Mouse (Mus musculus): ENCODE data around the gene Csf2.

Csf2 gene

DNA sequence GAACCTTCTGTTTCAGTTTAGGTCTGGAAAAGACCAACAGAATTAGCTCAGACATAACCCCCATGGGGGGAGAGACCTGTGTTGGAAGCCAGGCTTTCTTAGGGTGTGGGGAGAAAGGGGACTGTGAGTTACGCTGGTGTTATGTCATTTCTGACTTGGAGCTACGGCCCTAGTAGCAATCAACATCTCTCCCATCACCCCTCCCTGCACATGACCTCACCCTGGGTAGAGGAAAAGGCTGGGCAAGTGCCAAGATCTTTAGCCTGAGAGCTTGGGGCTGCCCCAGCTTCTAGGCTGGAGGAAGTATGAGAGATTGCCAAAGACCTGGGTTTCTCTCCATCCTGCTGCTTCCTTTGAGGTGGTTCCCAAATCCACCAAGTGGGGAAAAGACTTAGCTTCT is 12.5 kb downstream of the Csf2 start:
- DNase-seq (ENCODE audit: low read depth, low spot score): no peak

DNA sequence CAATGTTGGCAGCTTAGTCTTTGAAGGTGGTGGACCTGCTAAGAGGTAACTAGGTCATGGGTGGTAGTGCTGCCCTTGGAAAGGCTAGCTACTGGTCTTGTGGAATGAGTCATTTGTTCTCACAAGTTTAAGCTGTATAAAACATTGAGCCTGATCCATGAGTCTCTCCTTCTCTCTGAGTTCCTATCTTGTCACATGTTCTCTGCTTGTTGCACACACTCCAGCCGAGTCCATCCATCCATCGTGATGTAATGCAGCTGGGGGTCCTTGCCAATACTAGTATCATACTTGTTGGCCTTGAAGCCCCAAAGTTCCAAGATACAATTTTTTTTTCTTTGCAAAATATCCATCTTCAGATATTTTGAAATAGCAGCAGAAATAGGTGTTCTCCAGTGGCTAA is 22.0 kb downstream of the Csf2 start:
- no peak for DNase-seq (ENCODE audit: low read depth, low spot score)

DNA sequence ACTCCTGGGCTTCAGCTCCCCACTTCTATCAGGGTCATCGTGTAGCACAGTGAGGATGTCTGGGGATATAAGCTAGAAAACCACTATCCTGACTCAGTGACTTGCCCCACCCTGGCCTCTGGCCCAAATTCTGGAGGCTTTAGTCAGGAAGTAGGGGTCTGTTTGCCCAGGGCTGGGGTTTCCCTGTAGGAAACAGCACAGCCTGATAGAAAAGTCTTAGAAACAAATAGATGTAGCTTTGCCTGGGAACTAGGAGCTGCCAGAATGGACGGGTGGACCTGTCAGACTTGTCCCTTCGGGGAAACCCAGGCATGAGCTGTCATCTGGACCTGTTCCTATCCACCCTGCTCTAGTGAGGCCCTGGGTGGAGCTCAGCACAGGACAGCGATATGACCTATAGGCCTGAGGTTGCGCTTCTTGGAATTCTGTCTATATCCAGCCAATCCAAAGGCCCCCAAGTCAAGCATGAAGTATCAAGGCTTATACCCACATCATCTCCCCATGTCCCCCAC is 24.9 kb downstream of the Csf2 start:
- no peak for DNase-seq (ENCODE audit: low read depth, low spot score)

DNA sequence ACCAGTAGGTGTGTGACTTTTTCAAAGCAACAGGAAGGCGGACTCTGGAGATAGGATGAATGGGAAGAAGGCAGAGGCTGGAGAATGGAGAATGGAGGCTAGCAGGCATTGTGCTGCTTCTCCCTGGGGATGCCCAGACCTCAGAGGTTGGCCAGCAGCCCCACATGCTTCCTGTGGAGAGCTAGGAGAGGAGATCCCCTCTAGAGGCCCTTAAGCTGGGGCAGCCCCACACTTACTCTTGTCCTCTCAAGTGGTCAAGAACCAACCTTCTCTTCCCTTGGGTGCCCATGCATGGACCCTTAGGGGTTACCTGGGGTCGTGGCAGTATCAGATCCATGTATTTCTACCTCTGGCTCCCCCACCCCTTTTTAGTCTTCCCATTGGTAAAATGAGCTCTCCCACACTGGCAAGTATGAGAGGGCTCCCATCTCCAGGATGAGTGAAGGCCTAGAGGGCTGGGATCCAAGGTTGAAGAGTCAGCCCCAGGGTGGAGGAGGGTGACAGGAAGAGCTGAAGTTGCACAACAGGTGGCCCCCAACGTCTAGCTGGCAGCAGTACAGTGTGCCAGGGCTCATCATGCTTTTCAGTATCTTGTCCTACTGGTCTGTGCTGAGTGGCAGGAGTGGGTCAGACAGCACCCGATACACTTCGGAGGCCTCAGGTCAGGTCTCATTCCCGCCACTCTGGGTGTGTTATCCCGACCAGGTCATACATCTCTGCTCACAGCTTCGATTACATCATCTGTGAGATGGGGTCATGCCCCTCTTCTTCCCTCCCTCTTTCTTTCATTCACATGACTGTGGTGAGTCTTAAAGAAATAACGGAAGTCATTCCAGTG is 25.6 kb downstream of the Csf2 start:
- no peak for DNase-seq (ENCODE audit: low read depth, low spot score)

DNA sequence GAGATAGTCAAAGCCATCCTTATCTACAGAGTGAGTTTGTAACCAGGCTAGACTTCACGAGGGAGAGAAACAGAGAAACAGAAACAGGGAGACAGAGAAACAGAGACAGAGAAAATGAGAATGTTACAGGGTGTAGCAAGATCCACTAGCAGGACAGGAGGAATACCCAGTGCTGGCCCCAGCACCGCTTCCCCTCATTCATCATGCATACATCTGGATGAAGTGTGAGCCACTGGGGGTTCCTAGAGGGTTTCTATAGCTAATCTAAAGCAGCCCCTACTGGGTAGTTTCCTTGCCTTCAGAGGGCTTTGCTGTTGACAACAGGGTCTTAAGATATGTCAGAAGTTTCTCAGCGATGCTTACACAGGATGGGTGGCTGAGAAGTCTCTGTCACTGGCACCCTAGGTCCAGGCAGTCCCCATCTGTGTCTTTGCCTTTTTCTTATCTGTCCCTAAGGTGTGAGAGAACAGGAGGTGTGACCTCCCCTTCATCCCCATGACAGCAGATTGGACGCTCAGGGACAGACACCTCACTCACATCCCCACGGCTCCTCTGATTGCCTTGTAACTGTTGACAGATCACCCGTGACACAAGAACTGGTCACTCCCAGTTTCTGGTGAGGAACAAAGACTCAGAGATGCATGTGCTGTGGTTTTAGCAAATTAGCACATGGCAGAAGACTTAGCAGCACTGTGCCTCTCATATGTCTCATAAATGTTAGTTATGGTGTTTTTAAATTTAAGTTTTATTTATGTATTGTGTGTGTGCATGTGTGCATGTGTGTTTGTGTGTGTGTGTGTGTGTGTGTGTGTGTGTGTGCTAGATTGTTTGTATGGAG is 29.3 kb downstream of the Csf2 start:
- DNase-seq (ENCODE audit: low read depth, low spot score): no peak

DNA sequence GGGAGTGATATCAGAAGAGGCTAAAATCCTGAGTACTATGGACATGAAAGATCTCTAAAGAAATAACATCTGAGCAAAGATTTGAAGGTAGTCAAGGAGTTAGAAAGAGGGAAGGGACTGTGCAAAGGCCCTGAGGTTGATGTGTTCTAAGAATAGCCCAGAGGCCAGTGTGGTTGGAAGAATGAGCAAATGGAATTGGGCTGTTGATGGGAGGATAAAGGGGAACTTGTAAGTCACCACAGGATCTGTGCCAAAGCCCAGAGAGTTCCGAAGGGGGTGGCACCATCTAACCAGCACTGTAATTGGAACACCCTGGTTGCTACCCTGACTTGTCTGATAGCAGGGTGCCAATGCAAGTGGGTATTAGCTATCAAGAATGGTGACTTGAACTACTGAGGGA is 30.3 kb downstream of the Csf2 start:
- DNase-seq (ENCODE audit: low read depth, low spot score): no peak

DNA sequence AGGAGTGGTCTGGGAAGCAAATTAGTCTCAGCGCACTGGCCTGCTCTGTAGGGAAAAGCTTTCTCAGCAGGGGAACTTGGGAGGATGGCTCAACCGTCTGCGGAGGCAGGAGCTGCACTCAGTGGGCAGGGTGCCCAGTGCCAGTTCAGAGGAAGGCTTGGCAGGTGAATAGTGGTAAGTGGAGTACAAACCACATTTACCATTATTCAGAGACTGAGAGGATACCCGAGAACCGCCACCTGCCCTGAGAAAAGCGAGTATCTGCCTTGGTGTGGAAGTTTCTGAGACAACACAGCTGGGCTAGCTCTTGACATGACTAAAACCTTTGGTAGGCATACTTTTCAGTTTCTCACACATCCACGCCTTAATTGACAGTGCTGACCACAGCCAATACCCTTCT is 32.1 kb downstream of the Csf2 start:
- no peak for DNase-seq (ENCODE audit: low read depth, low spot score)

DNA sequence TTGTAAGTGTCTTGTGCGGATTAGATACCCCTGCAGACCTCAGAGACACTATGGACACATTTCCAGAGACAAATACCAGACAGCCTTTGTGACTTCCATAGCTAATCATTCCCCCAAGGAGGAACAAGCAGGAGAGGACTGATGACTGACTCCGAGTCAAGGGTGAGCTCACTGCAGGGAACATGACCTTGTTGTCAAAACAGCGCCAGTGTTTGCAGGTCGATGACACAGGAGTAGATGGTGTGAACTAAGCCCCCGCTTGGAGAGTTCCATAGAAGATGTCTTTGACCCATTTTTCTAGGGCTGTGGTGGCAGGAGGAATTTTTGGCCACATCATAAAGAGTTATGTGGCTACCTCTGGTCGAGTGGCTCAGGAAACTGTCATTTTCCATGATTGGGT is 33.4 kb downstream of the Csf2 start:
- no peak for DNase-seq (ENCODE audit: low read depth, low spot score)

DNA sequence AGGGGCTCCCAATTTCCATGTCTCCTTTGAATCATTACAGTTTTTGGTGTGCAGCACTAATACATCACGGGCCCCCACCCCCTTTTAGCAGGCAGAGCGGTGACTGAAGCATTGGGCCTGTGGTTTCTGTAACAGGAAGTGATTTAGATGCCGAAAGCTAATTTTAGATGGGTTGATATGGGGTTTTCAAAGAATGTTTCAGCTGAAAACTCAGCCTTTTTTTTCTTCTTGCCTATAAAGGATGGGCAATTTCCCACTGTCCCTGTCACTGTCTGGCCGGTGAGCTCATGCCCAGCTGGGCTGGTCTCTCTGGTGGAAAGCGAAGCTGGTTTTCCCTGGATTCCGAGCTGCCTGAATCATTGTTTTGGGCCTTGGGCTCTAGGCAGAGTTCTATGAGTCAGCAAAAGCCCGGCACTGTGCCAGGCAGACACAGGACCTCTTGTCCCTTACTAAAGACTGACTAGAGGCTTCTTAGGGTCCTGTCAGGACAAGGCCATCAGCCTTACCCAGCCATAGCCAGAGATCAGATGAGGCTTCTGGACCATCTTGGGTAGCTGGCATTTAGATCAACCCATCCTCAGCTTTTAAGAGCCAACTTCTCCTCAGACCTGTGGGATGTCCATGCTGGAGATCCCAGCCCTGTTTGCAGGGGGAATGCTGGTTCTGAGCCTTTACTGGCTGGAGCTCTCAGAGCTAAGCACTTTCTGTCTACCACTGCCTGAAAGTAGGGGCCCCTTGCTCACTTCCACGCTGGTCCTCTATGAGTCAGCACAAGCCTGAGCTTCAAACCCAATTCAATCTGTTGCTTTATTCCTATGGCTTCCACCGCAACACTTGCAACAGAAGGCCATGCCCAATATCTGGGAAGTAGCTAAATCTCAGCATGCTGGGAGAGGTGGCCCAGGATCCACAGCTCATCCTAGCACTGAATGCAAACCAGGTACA is 34.7 kb downstream of the Csf2 start:
- no peak for DNase-seq (ENCODE audit: low read depth, low spot score)

DNA sequence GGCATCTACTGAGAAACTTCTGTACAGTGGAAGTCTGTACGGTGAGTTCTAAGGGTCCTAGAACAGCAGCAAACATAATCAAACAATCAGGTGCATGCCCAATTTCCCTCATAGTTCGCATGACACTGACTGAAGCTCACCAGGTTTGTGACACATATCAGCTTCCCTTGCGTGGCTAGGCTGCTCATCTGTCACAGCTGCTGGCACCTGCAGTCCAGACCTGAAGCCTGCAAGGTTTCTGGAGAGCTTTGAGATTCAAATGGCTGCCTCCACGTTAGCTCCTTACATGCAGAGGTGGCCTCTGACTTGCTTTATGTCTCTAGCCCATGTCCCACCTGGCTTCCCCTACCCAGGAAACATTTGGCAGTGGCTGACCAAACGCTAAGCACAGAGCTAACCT is 35.8 kb downstream of the Csf2 start:
- no peak for DNase-seq (ENCODE audit: low read depth, low spot score)

DNA sequence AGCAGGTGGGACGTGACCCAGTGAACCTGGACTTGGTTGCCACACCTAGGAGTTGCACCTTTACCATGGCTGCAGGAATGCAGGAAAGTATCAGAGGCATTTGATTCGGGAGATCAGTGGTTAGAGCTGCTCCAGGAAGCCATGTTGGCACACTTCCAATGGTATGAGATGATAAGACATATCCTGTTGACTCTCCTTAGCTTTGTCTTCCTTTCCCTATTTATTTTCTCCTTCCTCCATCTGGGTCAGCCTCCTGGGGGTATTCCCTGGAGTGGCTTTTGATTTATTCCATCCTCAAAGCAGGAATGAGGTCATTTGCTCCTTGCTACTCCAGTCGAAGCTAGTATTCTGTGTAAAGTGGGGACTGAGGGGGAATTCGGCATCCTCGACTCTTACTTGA is 42.5 kb downstream of the Csf2 start:
- no peak for DNase-seq (ENCODE audit: low read depth, low spot score)

DNA sequence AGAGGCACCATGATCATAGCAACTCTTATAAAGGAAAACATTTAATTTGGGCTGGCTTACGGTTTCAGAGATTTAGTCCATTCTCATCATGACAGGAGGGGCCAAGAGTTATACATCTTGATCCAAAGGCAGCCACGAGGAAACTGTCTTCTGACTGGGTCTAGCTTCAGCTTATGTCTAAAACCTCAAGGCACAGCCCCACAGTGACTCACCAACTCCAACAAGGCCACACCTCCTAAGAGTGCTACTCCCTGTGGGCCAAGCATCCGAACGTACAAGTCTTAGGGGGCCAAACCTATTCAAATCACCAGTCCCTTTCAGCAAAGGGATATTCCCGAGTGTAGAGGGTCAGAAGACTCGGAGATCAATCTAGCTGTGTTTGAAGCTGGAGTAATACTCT is 44.1 kb downstream of the Csf2 start:
- DNase-seq (ENCODE audit: low read depth, low spot score): no peak

DNA sequence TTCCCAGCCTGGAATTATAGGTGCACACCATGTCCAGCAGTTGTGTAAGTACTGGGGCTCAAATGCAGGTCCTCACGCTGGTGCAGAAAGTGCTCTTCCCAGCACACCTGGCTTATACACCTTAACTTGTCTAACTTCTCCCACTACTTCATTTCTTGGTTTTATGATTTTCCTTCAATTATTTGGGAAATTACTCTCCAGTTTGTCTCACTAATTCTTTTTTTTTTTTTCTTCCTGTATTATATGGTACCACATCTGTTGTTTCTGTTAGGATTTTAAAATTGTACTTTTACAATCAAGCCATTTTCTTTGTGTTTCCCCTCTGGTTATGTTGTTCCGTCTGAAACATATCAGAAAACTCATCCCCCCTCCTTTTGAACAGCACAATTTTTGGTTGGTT is 44.7 kb downstream of the Csf2 start:
- no peak for DNase-seq (ENCODE audit: low read depth, low spot score)

DNA sequence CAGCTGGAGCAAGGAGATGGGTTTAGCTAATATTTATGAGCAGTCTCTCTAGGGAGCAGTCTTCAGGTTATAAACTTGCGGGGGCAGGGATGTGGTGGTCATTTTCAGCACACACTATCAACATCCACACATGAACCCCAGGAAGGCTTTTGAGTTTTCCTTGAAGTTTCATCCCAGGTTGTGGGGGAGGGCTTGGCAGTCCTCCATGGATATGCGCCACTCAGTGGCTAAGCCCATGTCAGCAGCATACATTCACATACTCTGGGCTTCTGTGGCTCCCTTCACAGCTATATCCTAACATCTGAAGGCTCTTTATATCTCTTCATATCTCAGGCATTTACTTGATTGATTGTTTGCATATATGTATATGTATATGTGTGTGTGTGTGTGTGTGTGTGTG is 46.3 kb downstream of the Csf2 start:
- no peak for DNase-seq (ENCODE audit: low read depth, low spot score)

DNA sequence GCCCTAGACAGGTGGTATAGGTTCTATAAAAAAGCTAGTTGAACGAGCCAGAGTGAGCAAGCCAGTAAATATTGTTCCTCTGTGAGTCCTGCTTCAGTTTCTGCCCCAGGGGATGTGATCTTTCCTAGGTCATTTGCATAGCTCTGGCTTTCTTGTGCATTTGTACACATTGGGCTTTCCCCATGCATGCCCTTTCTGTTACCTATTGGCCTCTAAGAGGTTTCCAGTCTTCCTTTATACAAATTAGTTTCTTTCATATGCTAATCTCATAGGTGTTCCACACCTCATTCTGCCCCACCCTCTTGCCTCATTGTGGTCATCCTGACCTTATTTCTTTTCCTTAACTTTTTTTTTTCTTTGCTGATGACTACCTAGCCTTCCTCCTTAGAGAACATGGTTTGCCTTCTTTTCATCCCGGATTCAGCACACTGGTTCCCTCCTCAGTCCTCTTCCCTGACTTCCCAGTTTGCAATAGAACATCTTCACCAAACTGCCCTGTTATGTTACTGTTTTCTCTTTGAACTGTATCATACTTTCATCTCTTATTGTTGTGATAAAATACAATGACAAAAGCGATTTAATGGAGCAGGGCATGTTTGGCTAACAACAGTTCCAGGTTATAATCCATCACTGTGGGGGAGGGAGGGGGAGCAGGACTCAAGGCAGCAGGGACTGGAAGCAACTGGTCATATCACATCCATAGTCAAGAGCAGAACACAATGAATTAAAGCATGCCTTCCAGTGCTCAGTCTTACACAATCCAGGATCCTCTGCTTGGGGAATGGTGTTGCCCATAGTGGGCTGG is 47.4 kb downstream of the Csf2 start:
- peak; percentile 84 for DNase-seq (ENCODE audit: low read depth, low spot score)

DNA sequence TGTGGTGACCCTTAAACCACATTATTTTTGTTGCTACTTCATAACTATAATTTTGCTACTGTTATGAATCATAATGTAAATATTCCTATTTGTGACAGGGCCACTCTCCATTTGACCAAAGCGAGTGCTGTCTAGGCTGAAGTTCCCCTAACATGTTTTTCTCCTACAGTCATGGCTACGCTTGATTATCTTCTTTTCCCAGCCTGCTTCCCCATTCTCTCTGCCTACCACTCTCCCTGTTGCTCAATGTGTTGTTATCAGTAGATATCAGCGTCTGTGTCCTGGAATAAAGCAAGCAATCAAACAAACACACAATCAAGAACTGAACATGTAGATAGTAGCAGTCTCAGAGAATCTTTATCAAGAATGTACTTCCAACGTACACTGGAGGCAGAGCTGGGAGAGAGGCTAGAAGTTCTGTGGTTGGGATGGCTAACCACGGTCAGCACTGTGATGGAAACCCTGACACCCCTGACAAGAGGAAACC is 48.1 kb downstream of the Csf2 start:
- no peak for DNase-seq (ENCODE audit: low read depth, low spot score)
